ENCODE assay signal across 25 mouse cellular contexts in the genomic region with DNA sequence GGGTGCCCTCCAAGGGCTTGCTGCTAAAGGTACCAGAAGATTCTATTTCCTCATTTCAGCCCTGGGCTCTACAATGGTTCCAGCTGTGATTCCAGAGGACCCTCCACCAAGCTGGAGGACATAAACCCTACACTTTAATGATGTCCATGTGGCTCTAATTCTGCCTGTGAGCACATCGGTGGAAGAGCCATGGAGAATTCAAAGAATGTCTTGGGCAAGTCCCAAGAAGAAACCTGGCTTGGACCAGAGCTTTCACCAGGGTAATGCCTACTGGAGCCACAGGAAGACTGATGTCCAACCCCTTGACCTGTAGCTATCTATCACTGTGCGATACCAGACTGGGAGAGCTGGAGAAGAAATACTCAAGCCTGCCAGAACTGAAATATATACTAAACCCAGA.
DNase-seq lines count a peak whose midpoint lies in the region; ATAC-seq and TF ChIP-seq lines count a peak whose summit lies in the region.
"Had no signal": no experiment of that assay in that cellular context is flagged by ENCODE, and none has a peak within 500 bp of the region (broad histone marks: within the 10 kb centered on the region; RNA-seq: fewer than 3 reads in every experiment).

No protein-coding gene starts in this region.

- no peaks in the 10 kb centered on the region for H3K9me3 ChIP-seq in kidney, embryonic 15.5 days (replicated peaks)
- no peaks in the 10 kb centered on the region for H3K9me3 ChIP-seq in limb, embryonic 13.5 days
- no peaks in the 10 kb centered on the region for H3K9me3 ChIP-seq in liver, postnatal 0 days (ENCODE audit: low read length)
- H3K9me3 ChIP-seq: embryonic facial prominence, embryonic 13.5 days; forebrain, embryonic 10.5 days; heart, embryonic 15.5 days; hindbrain, embryonic 10.5 days; midbrain, embryonic 10.5 days; neural tube, embryonic 12.5 days had no signal

- 63% methylated on average over 2 of the region's 2 CpGs for WGBS in kidney, embryonic 15.5 days
- 47% methylated on average over 2 of the region's 2 CpGs for WGBS in limb, embryonic 13.5 days
- WGBS in liver, postnatal 0 days (ENCODE audit: insufficient replicate concordance), result 81% methylated on average over 2 of the region's 2 CpGs

- no peak for ATAC-seq in kidney, embryonic 15.5 days (replicated peaks; ENCODE audit: low FRiP score)
- peak; percentile 36; the same call in 1 of the 2 replicates for ATAC-seq in limb, embryonic 13.5 days (ENCODE audit: low FRiP score, low read depth)
- no peak for ATAC-seq in megakaryocyte progenitor cell, adult 5-6 weeks (replicated peaks; ENCODE audit: poor library complexity)
- no peak for ATAC-seq in liver, postnatal 0 days
- ATAC-seq: activated CD4-positive, CD25-positive, alpha-beta regulatory T cell, adult 4 months; forebrain, postnatal 0 days; hindbrain, postnatal 0 days had no signal

- H3K4me2 ChIP-seq in kidney, embryonic 15.5 days, result no peak overlapping the region
- H3K4me2 ChIP-seq in limb, embryonic 13.5 days (replicated peaks), result no peak overlapping the region
- no peak overlapping the region for H3K4me2 ChIP-seq in liver, postnatal 0 days (ENCODE audit: low read depth, low read length)
- H3K4me2 ChIP-seq: embryonic facial prominence, embryonic 13.5 days; heart, embryonic 15.5 days; neural tube, embryonic 12.5 days had no signal

- H3K9ac ChIP-seq in kidney, embryonic 15.5 days, result no peak overlapping the region
- H3K9ac ChIP-seq in limb, embryonic 13.5 days, result no peak overlapping the region
- no peak overlapping the region for H3K9ac ChIP-seq in liver, postnatal 0 days (replicated peaks)
- H3K9ac ChIP-seq: embryonic facial prominence, embryonic 13.5 days; forebrain, postnatal 0 days; heart, embryonic 15.5 days; neural tube, embryonic 12.5 days had no signal

- H3K36me3 ChIP-seq in kidney, embryonic 15.5 days, result no peaks in the 10 kb centered on the region
- no peaks in the 10 kb centered on the region for H3K36me3 ChIP-seq in limb, embryonic 13.5 days
- H3K36me3 ChIP-seq in liver, postnatal 0 days (replicated peaks; ENCODE audit: insufficient read depth, low read length), result no peaks in the 10 kb centered on the region
- H3K36me3 ChIP-seq: embryonic facial prominence, embryonic 13.5 days; forebrain, embryonic 10.5 days; heart, embryonic 15.5 days; hindbrain, embryonic 10.5 days; midbrain, embryonic 10.5 days; neural tube, embryonic 12.5 days had no signal

- peak overlapping the region; percentile 64 for H3K27ac ChIP-seq in kidney, embryonic 15.5 days
- H3K27ac ChIP-seq in limb, embryonic 13.5 days, result no peak overlapping the region
- no peak overlapping the region for H3K27ac ChIP-seq in liver, postnatal 0 days (ENCODE audit: low read depth)
- H3K27ac ChIP-seq: embryonic facial prominence, embryonic 13.5 days; forebrain, embryonic 10.5 days; heart, adult 2 months; heart, embryonic 15.5 days; hindbrain, embryonic 10.5 days; hindbrain, postnatal 0 days; midbrain, embryonic 10.5 days; neural tube, embryonic 12.5 days had no signal

- no peak overlapping the region for H3K4me3 ChIP-seq in kidney, embryonic 15.5 days (replicated peaks)
- H3K4me3 ChIP-seq in limb, embryonic 13.5 days, result no peak overlapping the region
- no peak overlapping the region for H3K4me3 ChIP-seq in liver, postnatal 0 days (ENCODE audit: low read depth, low read length)
- H3K4me3 ChIP-seq: embryonic facial prominence, embryonic 13.5 days; forebrain, embryonic 10.5 days; heart, adult 2 months; heart, embryonic 15.5 days; hindbrain, embryonic 10.5 days; midbrain, embryonic 10.5 days; neural tube, embryonic 12.5 days had no signal

- TF ChIP-seq EP300 in liver, postnatal 0 days (IDR thresholded peaks at IDR 0.05; ENCODE audit: low read depth), result no peak

- TF ChIP-seq CTCF in liver, postnatal 0 days (IDR thresholded peaks at IDR 0.05; ENCODE audit: low read depth), result no peak

- H3K27me3 ChIP-seq in kidney, embryonic 15.5 days, result no peaks in the 10 kb centered on the region
- no peaks in the 10 kb centered on the region for H3K27me3 ChIP-seq in limb, embryonic 13.5 days
- H3K27me3 ChIP-seq in liver, postnatal 0 days (ENCODE audit: insufficient read depth, low read length), result no peaks in the 10 kb centered on the region
- H3K27me3 ChIP-seq: embryonic facial prominence, embryonic 13.5 days; heart, embryonic 15.5 days; neural tube, embryonic 12.5 days had no signal

- 0 out of 2 replicates have a peak, but pooled peaks cover 4% of the 10 kb centered on the region for H3K4me1 ChIP-seq in kidney, embryonic 15.5 days
- peaks cover 17% of the 10 kb centered on the region for H3K4me1 ChIP-seq in limb, embryonic 13.5 days
- no peaks in the 10 kb centered on the region for H3K4me1 ChIP-seq in liver, postnatal 0 days (ENCODE audit: insufficient read depth)
- H3K4me1 ChIP-seq: forebrain, embryonic 10.5 days; hindbrain, embryonic 10.5 days; midbrain, embryonic 10.5 days; neural tube, embryonic 12.5 days had no signal

- no peak for DNase-seq in kidney, postnatal 25 days
- DNase-seq in Muller cell, postnatal 12 days (ENCODE audit: inconsistent ontology term), result peak; percentile 45
- peak; percentile 28 for DNase-seq in embryo, embryonic 10.5 days (ENCODE audit: low spot score)
- no peak for DNase-seq in liver, postnatal 0 days
- DNase-seq: adrenal gland, postnatal 10 days; cerebellum, adult 11-12 months; cerebellum, postnatal 36 days; forebrain, postnatal 0 days; heart, adult 2 months; kidney, adult 8-10 months; layer of hippocampus, postnatal 36 days; liver; right cerebral cortex, adult 18-20 months; thymus, postnatal 14 days had no signal

Comparison
In these comparisons a context has a peak if more than half of its experiments do, and no peak if none do; other contexts are left out.
1. DNase-seq: peak in Muller cell, postnatal 12 days (single experiment) and embryo, embryonic 10.5 days (single experiment); none in kidney, postnatal 25 days (0 of 2) and liver, postnatal 0 days (single experiment).